Mouse (Mus musculus): ENCODE results near the gene Ogdhl.

Ogdhl gene

DNA sequence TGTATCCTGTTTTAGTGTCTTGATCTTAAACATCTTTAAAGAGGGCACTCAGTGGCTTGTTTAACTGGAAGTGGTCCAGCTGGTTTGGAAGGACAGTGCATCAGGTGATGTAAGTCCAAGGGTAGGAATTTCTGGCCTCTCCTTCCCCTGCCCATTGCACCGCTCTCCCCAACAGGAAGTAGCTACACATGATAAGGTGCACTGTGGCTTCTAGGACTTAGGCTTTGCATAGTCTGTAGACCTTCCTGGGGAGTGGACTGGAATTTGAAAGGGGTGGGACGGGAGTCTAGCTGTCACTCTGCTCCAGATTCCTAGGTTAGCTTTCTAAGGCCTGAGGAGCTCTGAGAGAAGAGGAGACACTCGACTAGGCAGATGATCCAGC is 58.3 kb downstream of the Ogdhl start:
- DNase-seq = no peak

DNA sequence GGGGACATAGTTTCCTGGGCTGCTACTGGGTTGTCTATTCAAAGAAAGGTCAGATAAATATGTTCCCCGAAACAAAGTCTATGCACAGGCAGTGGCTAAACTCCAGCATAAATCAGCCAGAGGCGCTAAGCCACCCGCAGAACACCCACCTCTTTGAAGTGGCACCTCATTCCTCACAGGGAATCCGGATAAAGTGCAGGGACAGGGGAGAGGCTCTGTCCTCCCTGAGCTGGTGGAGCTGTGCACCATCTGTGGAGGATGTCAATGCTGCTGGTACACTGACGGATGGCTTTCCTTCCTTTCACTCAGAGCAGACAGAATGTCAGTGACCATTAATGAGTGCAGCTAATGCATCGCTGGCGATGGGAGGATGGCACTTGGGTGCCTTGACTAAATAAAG is 59.2 kb downstream of the Ogdhl start:
- no peak for DNase-seq

DNA sequence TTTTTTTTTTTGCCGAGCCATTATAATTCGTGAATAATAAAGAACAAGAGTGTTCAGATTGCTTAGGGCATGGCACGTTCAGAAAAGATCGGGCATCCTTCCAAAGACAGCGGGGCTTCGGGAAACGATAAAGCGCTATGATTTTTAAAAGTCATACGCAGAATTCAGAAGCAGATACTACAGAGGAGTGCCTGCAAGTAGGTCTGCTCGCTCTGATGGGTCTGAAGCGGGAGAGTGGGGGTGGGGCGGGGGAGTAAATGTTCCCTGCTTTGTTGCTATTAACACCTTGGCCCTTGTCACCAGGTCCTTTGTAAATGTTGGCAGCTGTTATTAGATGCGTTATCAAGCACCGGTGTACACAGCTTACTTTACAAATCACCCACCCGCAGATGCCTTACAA is 59.8 kb downstream of the Ogdhl start:
- no peak for DNase-seq

DNA sequence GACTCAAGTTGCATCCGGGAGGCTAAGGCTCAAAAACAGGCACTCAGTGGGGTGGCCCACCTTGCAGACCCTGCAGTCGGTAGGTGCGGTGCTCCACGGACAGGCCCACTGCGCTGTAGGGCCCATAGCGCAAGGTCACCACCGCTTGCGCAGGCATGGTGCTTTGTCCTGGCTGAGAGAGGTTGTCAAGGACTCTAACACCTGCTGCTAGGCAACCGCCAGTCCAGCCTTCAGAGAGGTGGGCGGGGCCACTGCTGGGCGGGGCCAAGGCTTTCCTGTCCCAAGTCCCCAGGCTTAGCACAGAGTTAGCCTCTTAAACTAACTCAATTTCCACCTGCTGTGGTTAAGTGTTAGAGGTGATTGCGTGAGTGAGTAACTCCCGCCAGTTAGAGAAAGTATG is 66.4 kb downstream of the Ogdhl start, which contains the start of gene 1700024G13Rik:
Gene 1700024G13Rik, minus strand, starts transcription at position 196 of the 400 bp plus-strand sequence.
- DNase-seq = peak; percentile 63

Measured in thymus, postnatal 4 days (tissue).